Mouse (Mus musculus): ENCODE data around the gene Ptma.
A peak's percentile ranks its signal among the peaks of the same experiment; 100 is the strongest.
"Not testable (repeated sequence)": the region's sequence is repeated elsewhere in the genome, so short reads cannot be mapped to it uniquely, and the experiment has no call there.

Ptma gene

GRCm38 (mm10) chr1:86526116-86526788 lies at the start of gene Ptma:
TSS of gene Ptma (plus strand) at chr1:86526726.
- peak; percentile 100 for DNase-seq

GRCm38 (mm10) chr1:86477738-86478285 lies 48.7 kb upstream of the Ptma start:
- no peak for DNase-seq

- DNase-seq, result no peak
These were observed 47.3 kb upstream of the Ptma start for GRCm38 (mm10) chr1:86479099-86479825.

- DNase-seq, result no peak
These were observed 46.2 kb upstream of the Ptma start for GRCm38 (mm10) chr1:86480288-86480687.

GRCm38 (mm10) chr1:86480735-86481447 lies 45.6 kb upstream of the Ptma start:
- DNase-seq, result no peak

GRCm38 (mm10) chr1:86481468-86481867 lies 45.1 kb upstream of the Ptma start:
- no peak for DNase-seq

GRCm38 (mm10) chr1:86482288-86482687 lies 44.2 kb upstream of the Ptma start:
- no peak for DNase-seq

- no peak for DNase-seq
These were observed 43.8 kb upstream of the Ptma start for GRCm38 (mm10) chr1:86482761-86483160.

GRCm38 (mm10) chr1:86485346-86485745 lies 41.2 kb upstream of the Ptma start:
- DNase-seq, result no peak

GRCm38 (mm10) chr1:86485858-86486257 lies 40.7 kb upstream of the Ptma start:
- DNase-seq, result not testable (repeated sequence)

GRCm38 (mm10) chr1:86486703-86487294 lies 39.7 kb upstream of the Ptma start:
- DNase-seq, result no peak

GRCm38 (mm10) chr1:86487295-86487907 lies 39.1 kb upstream of the Ptma start:
- peak; percentile 100 for DNase-seq

- no peak for DNase-seq
These were observed 38.6 kb upstream of the Ptma start for GRCm38 (mm10) chr1:86487908-86488314.

GRCm38 (mm10) chr1:86488326-86488725 lies 38.2 kb upstream of the Ptma start:
- DNase-seq, result peak; percentile 51

GRCm38 (mm10) chr1:86488774-86489173 lies 37.8 kb upstream of the Ptma start:
- no peak for DNase-seq

GRCm38 (mm10) chr1:86489901-86490300 lies 36.6 kb upstream of the Ptma start:
- DNase-seq, result no peak

GRCm38 (mm10) chr1:86490697-86491096 lies 35.8 kb upstream of the Ptma start:
- DNase-seq, result peak; percentile 54

GRCm38 (mm10) chr1:86491533-86492094 lies 34.9 kb upstream of the Ptma start:
- peak; percentile 58 for DNase-seq

GRCm38 (mm10) chr1:86492095-86493070 lies 34.1 kb upstream of the Ptma start:
- DNase-seq, result peak; percentile 69

GRCm38 (mm10) chr1:86493783-86494182 lies 32.7 kb upstream of the Ptma start:
- DNase-seq, result no peak

- no peak for DNase-seq
These were observed 30.2 kb upstream of the Ptma start for GRCm38 (mm10) chr1:86496340-86496739.

Measured in kidney, postnatal 10 days (tissue).